Mouse (Mus musculus) left cerebral cortex, postnatal 36 days (tissue): Measurements from ENCODE around the gene Lsm8. TPM values are rescaled to one million over a fixed set of nuclear protein-coding genes. Genes with fewer than 3 reads are reported as not detected.
A peak's percentile ranks its signal among the peaks of the same experiment; 100 is the strongest.
"Not testable (repeated sequence)": the region's sequence is repeated elsewhere in the genome, so short reads cannot be mapped to it uniquely, and the experiment has no call there.

ENCODE experiments used
- DNase-seq, 2 experiments: peaks; one replicate each; pipeline ENCODE4 v3.0.0; 2021 to 2022; ENCODE audit warnings: low spot score in 2 of 2, mixed read lengths in 1 of 2
- intact Hi-C: fragments of 180-260 bp; cut with DNase I; formaldehyde crosslinking; loops from one replicate; pipeline ENCODE4 v1.15.1; 2025
- total RNA-seq, 2 experiments: library from RNA; stranded (reverse); gene quantifications; 2 replicates each; pipeline ENCODE4 v1.2.3; 2021

Lsm8 gene
- 10 to 100 TPM; 29.8 to 31.0 TPM for total RNA-seq

- DNase-seq = peak; percentile 96 to 97
- intact Hi-C loops = no loop called here
These were observed at the start of gene Lsm8 for GRCm38 (mm10) chr6:18848051-18848701. TSS of gene Lsm8 (plus strand) at chr6:18848579.

- intact Hi-C loops = no loop called here
- DNase-seq = no peak
These were observed 47.4 kb upstream of the Lsm8 start for GRCm38 (mm10) chr6:18800869-18801511.

- intact Hi-C loops = no loop called here
- DNase-seq = no peak
These were observed 35.8 kb upstream of the Lsm8 start for GRCm38 (mm10) chr6:18812623-18813022.

GRCm38 (mm10) chr6:18815606-18816005, 32.8 kb upstream of the Lsm8 start:
- DNase-seq = no peak
- intact Hi-C loops = loop anchor here (5.0 kb wide), 2 partner anchors 303 to 728 kb away; partner anchors contain the start of gene Cttnbp2

GRCm38 (mm10) chr6:18819343-18819742, 29.0 kb upstream of the Lsm8 start:
- intact Hi-C loops = loop anchor here (2.0 to 5.0 kb wide), 3 partner anchors 307 to 732 kb away; partner anchors contain the start of gene Cttnbp2
- DNase-seq = peak; percentile 29 to 54

GRCm38 (mm10) chr6:18820246-18820645, 28.1 kb upstream of the Lsm8 start:
- intact Hi-C loops = no loop called here
- no peak for DNase-seq

- no peak for DNase-seq
- intact Hi-C loops = no loop called here
These were observed 25.6 kb upstream of the Lsm8 start for GRCm38 (mm10) chr6:18822812-18823211.

- intact Hi-C loops = no loop called here
- no peak for DNase-seq
These were observed 15.4 kb upstream of the Lsm8 start for GRCm38 (mm10) chr6:18832958-18833357.

- intact Hi-C loops, DNase-seq: not testable (repeated sequence)
These were observed 3.9 kb upstream of the Lsm8 start for GRCm38 (mm10) chr6:18844529-18844928.

GRCm38 (mm10) chr6:18845571-18845970, 2.8 kb upstream of the Lsm8 start:
- intact Hi-C loops, DNase-seq: not testable (repeated sequence)

- intact Hi-C loops = no loop called here
- DNase-seq = no peak
These were observed 303 bp downstream of the Lsm8 start for GRCm38 (mm10) chr6:18848702-18849061.

- DNase-seq = peak; percentile 18 to 35
- intact Hi-C loops = no loop called here
These were observed 6.9 kb downstream of the Lsm8 start for GRCm38 (mm10) chr6:18855323-18855722.

- intact Hi-C loops = no loop called here
- DNase-seq = no peak
These were observed 8.2 kb downstream of the Lsm8 start for GRCm38 (mm10) chr6:18856487-18857078.

- DNase-seq = peak in 1 of 2 experiments; percentile 9
- intact Hi-C loops = no loop called here
These were observed 17.6 kb downstream of the Lsm8 start, which contains the start of gene Ankrd7 for GRCm38 (mm10) chr6:18866018-18866417. TSS of gene Ankrd7 (plus strand) at chr6:18866318.

- DNase-seq = peak; percentile 11 to 18
- intact Hi-C loops = no loop called here
These were observed 40.7 kb downstream of the Lsm8 start for GRCm38 (mm10) chr6:18889030-18889429.

- DNase-seq = no peak
- intact Hi-C loops = no loop called here
These were observed 45.8 kb downstream of the Lsm8 start for GRCm38 (mm10) chr6:18894142-18894541.

Other genes starting within 250 kb of the Lsm8 start
- gene Ankrd7, start 17.7 kb downstream of the Lsm8 start, total RNA-seq = not detected